14 mouse cellular contexts compared by ENCODE assay signal in genomic region chr11:95025227-95026012, GRCm38 (mm10). TPM values are rescaled to one million over a fixed set of nuclear protein-coding genes. Genes with fewer than 3 reads are reported as not detected.
A peak's percentile ranks its signal among the peaks of the same experiment; 100 is the strongest.
DNase-seq lines count a peak whose midpoint lies in the region; ATAC-seq lines count a peak whose summit lies in the region.
"Had no signal": no experiment of that assay in that cellular context is flagged by ENCODE, and none has a peak within 500 bp of the region (broad histone marks: within the 10 kb centered on the region; RNA-seq: fewer than 3 reads in every experiment).

No protein-coding gene starts in this region.

- H3K4me2 ChIP-seq in heart, embryonic 14.5 days (ENCODE audit: low read length) = no peak overlapping the region
- H3K4me2 ChIP-seq in liver, embryonic 11.5 days = no peak overlapping the region
- H3K4me2 ChIP-seq in liver, embryonic 12.5 days = no peak overlapping the region
- no peak overlapping the region for H3K4me2 ChIP-seq in hindbrain, embryonic 16.5 days (ENCODE audit: low read length)
- no peak overlapping the region for H3K4me2 ChIP-seq in midbrain, embryonic 12.5 days (replicated peaks)
- H3K4me2 ChIP-seq: heart, embryonic 13.5 days; intestine, embryonic 15.5 days; limb, embryonic 13.5 days had no signal

- no peaks in the 10 kb centered on the region; a peak in 1 of 4 replicates for H3K4me1 ChIP-seq in heart, embryonic 14.5 days (ENCODE audit: control insufficient read depth in 2 of 2, insufficient read depth in 2 of 2, low read length in 2 of 2)
- H3K4me1 ChIP-seq in liver, embryonic 11.5 days (replicated peaks; ENCODE audit: control insufficient read depth, insufficient read depth, low read length) = peaks cover 9% of the 10 kb centered on the region
- peaks cover 43% of the 10 kb centered on the region for H3K4me1 ChIP-seq in liver, embryonic 12.5 days
- H3K4me1 ChIP-seq in hindbrain, embryonic 16.5 days (ENCODE audit: control insufficient read depth, insufficient read depth, low read depth, low read length) = no peaks in the 10 kb centered on the region; the same call in 1 of the 2 replicates
- H3K4me1 ChIP-seq in midbrain, embryonic 12.5 days = no peaks in the 10 kb centered on the region

- peaks cover 83% of the 10 kb centered on the region for H3K36me3 ChIP-seq in heart, embryonic 14.5 days (ENCODE audit: control insufficient read depth, insufficient read depth, low read length)
- peaks cover 36% of the 10 kb centered on the region for H3K36me3 ChIP-seq in liver, embryonic 11.5 days (ENCODE audit: control insufficient read depth, insufficient read depth, low read length)
- H3K36me3 ChIP-seq in liver, embryonic 12.5 days = peaks cover 59% of the 10 kb centered on the region
- peaks cover 44% of the 10 kb centered on the region for H3K36me3 ChIP-seq in hindbrain, embryonic 16.5 days (ENCODE audit: control insufficient read depth, insufficient read depth, low read length)
- H3K36me3 ChIP-seq in midbrain, embryonic 12.5 days = peaks cover 59% of the 10 kb centered on the region

- ATAC-seq in heart, embryonic 14.5 days (ENCODE audit: insufficient number of reproducible peaks, insufficient read depth, low FRiP score, low read depth) = 0 out of 2 replicates have a peak, but pooled peaks have one; percentile 11
- ATAC-seq in liver, embryonic 11.5 days (replicated peaks; ENCODE audit: low FRiP score) = peak; percentile 19; the same call in 1 of the 2 replicates
- ATAC-seq in liver, embryonic 12.5 days = no peak; the same call in 1 of the 2 replicates
- ATAC-seq in hindbrain, embryonic 16.5 days = no peak
- peak; percentile 13; the same call in 1 of the 2 replicates for ATAC-seq in midbrain, embryonic 12.5 days (ENCODE audit: low FRiP score, low read depth)

- intact Hi-C loops in heart, postnatal 25 days (cut with DNase I) = no loop called here

- DNase-seq in heart, postnatal 25 days (ENCODE audit: low spot score) = no peak
- no peak for DNase-seq in liver, embryonic 11.5 days (ENCODE audit: low spot score)
- DNase-seq in left cerebral cortex, adult 11 months (ENCODE audit: low spot score) = no peak
- DNase-seq: adrenal gland, adult 8-10 months; embryo, embryonic 11 days; gastrocnemius, postnatal 25 days had no signal

- no peak overlapping the region for H3K9ac ChIP-seq in heart, embryonic 14.5 days (ENCODE audit: low read length)
- no peak overlapping the region for H3K9ac ChIP-seq in liver, embryonic 11.5 days (ENCODE audit: low read depth, low read length)
- no peak overlapping the region for H3K9ac ChIP-seq in liver, embryonic 12.5 days
- H3K9ac ChIP-seq in hindbrain, embryonic 16.5 days (ENCODE audit: low read depth, low read length) = no peak overlapping the region
- H3K9ac ChIP-seq in midbrain, embryonic 12.5 days (replicated peaks) = no peak overlapping the region
- H3K9ac ChIP-seq: heart, embryonic 13.5 days; intestine, embryonic 15.5 days; limb, embryonic 13.5 days had no signal

- WGBS in heart, embryonic 14.5 days = 82% methylated on average over 11 of the region's 11 CpGs
- 79% methylated on average over 11 of the region's 11 CpGs for WGBS in liver, embryonic 11.5 days
- WGBS in liver, embryonic 12.5 days (ENCODE audit: insufficient replicate concordance) = 80% methylated on average over 11 of the region's 11 CpGs
- WGBS in hindbrain, embryonic 16.5 days = 81% methylated on average over 11 of the region's 11 CpGs
- 89% methylated on average over 11 of the region's 11 CpGs for WGBS in midbrain, embryonic 12.5 days

- H3K9me3 ChIP-seq in heart, embryonic 14.5 days (ENCODE audit: control insufficient read depth, low read length) = 0 out of 2 replicates have a peak, but pooled peaks cover 3% of the 10 kb centered on the region
- no peaks in the 10 kb centered on the region for H3K9me3 ChIP-seq in liver, embryonic 11.5 days (ENCODE audit: control insufficient read depth, low read length)
- no peaks in the 10 kb centered on the region for H3K9me3 ChIP-seq in liver, embryonic 12.5 days (replicated peaks)
- no peaks in the 10 kb centered on the region for H3K9me3 ChIP-seq in hindbrain, embryonic 16.5 days (ENCODE audit: control insufficient read depth, low read length)
- no peaks in the 10 kb centered on the region for H3K9me3 ChIP-seq in midbrain, embryonic 12.5 days
- H3K9me3 ChIP-seq: heart, embryonic 13.5 days; intestine, embryonic 15.5 days; limb, embryonic 13.5 days had no signal

- no peak overlapping the region for H3K4me3 ChIP-seq in heart, embryonic 14.5 days (ENCODE audit: control insufficient read depth in 1 of 2, insufficient read depth in 1 of 2, low read depth in 1 of 2, low read length in 2 of 2)
- no peak overlapping the region for H3K4me3 ChIP-seq in liver, embryonic 11.5 days (ENCODE audit: low read depth, low read length)
- H3K4me3 ChIP-seq in liver, embryonic 12.5 days = no peak overlapping the region
- H3K4me3 ChIP-seq in hindbrain, embryonic 16.5 days (ENCODE audit: low read length) = no peak overlapping the region
- H3K4me3 ChIP-seq in midbrain, embryonic 12.5 days = no peak overlapping the region
- H3K4me3 ChIP-seq: heart, embryonic 13.5 days; intestine, embryonic 15.5 days; limb, embryonic 13.5 days had no signal

- no peaks in the 10 kb centered on the region for H3K27me3 ChIP-seq in heart, embryonic 14.5 days (ENCODE audit: control insufficient read depth, insufficient read depth, low read length)
- H3K27me3 ChIP-seq in liver, embryonic 11.5 days (replicated peaks; ENCODE audit: control insufficient read depth, insufficient read depth, low read length) = no peaks in the 10 kb centered on the region
- peaks cover 13% of the 10 kb centered on the region; the same call in 1 of the 2 replicates for H3K27me3 ChIP-seq in liver, embryonic 12.5 days (replicated peaks)
- H3K27me3 ChIP-seq in hindbrain, embryonic 16.5 days (replicated peaks; ENCODE audit: control insufficient read depth, insufficient read depth, low read length) = no peaks in the 10 kb centered on the region
- H3K27me3 ChIP-seq in midbrain, embryonic 12.5 days = no peaks in the 10 kb centered on the region
- H3K27me3 ChIP-seq: intestine, embryonic 15.5 days; limb, embryonic 13.5 days had no signal

- no peak overlapping the region for H3K27ac ChIP-seq in heart, embryonic 14.5 days (replicated peaks in 1 of 2; ENCODE audit: control insufficient read depth in 1 of 2, insufficient read depth in 1 of 2, low read depth in 2 of 2, low read length in 2 of 2)
- H3K27ac ChIP-seq in liver, embryonic 11.5 days (ENCODE audit: low read depth, low read length) = peak overlapping the region; percentile 32; the same call in 1 of the 2 replicates
- H3K27ac ChIP-seq in liver, embryonic 12.5 days = no peak overlapping the region; the same call in 1 of the 2 replicates
- H3K27ac ChIP-seq in hindbrain, embryonic 16.5 days (ENCODE audit: low read depth, low read length) = peak overlapping the region; percentile 71; the same call in 1 of the 2 replicates
- peak overlapping the region; percentile 12; the same call in 1 of the 2 replicates for H3K27ac ChIP-seq in midbrain, embryonic 12.5 days (replicated peaks)
- H3K27ac ChIP-seq: heart, embryonic 13.5 days; intestine, embryonic 15.5 days; limb, embryonic 13.5 days had no signal

RNA-seq across cellular contexts. Expression of gene Pdk2, which starts 15.7 kb away (rescaled TPM):
- 112 and 113 TPM in 2 replicates for polyA plus RNA-seq in heart, embryonic 14.5 days (2014; fragmentation: Nextera tagmentation; extraction: Ambion mirVana)
- 100 to 1,000 TPM; 377 to 397 TPM for total RNA-seq in heart, postnatal 25 days (2021)
- polyA plus RNA-seq in liver, embryonic 11.5 days (2014; fragmentation: Nextera tagmentation; extraction: Ambion mirVana) = 14.9 and 15.2 TPM in 2 replicates
- 10.0 and 11.0 TPM in 2 replicates for polyA plus RNA-seq in liver, embryonic 12.5 days (2016; fragmentation: Nextera tagmentation; extraction: Ambion mirVana)
- polyA plus RNA-seq in hindbrain, embryonic 16.5 days (2015; fragmentation: Nextera tagmentation; extraction: Ambion mirVana) = 34.6 and 42.1 TPM in 2 replicates
- polyA plus RNA-seq in midbrain, embryonic 12.5 days (2016; fragmentation: Nextera tagmentation; extraction: Ambion mirVana) = 19.1 and 22.7 TPM in 2 replicates

RNA-seq across cellular contexts. Expression of gene Samd14, which starts 15.7 kb away (rescaled TPM):
- polyA plus RNA-seq in heart, embryonic 14.5 days (2014; fragmentation: Nextera tagmentation; extraction: Ambion mirVana) = 8.5 and 10.1 TPM in 2 replicates
- 1 to 10 TPM; 1.2 to 1.5 TPM for total RNA-seq in heart, postnatal 25 days (2021)
- polyA plus RNA-seq in liver, embryonic 11.5 days (2014; fragmentation: Nextera tagmentation; extraction: Ambion mirVana) = 55.8 and 57.8 TPM in 2 replicates
- polyA plus RNA-seq in liver, embryonic 12.5 days (2016; fragmentation: Nextera tagmentation; extraction: Ambion mirVana) = 53.8 and 56.7 TPM in 2 replicates
- polyA plus RNA-seq in hindbrain, embryonic 16.5 days (2015; fragmentation: Nextera tagmentation; extraction: Ambion mirVana) = 160 and 181 TPM in 2 replicates
- 93.5 and 100 TPM in 2 replicates for polyA plus RNA-seq in midbrain, embryonic 12.5 days (2016; fragmentation: Nextera tagmentation; extraction: Ambion mirVana)

RNA-seq across cellular contexts. Expression of gene Ppp1r9b, which starts 34.6 kb away (rescaled TPM):
- polyA plus RNA-seq in heart, embryonic 14.5 days (2014; fragmentation: Nextera tagmentation; extraction: Ambion mirVana) = 8.1 and 8.6 TPM in 2 replicates
- total RNA-seq in heart, postnatal 25 days (2021) = 10 to 100 TPM; 45.5 to 52.6 TPM
- polyA plus RNA-seq in liver, embryonic 11.5 days (2014; fragmentation: Nextera tagmentation; extraction: Ambion mirVana) = 21.9 and 27.9 TPM in 2 replicates
- 13.4 and 14.1 TPM in 2 replicates for polyA plus RNA-seq in liver, embryonic 12.5 days (2016; fragmentation: Nextera tagmentation; extraction: Ambion mirVana)
- 17.8 and 18.8 TPM in 2 replicates for polyA plus RNA-seq in hindbrain, embryonic 16.5 days (2015; fragmentation: Nextera tagmentation; extraction: Ambion mirVana)
- 15.7 and 17.7 TPM in 2 replicates for polyA plus RNA-seq in midbrain, embryonic 12.5 days (2016; fragmentation: Nextera tagmentation; extraction: Ambion mirVana)

RNA-seq across cellular contexts. Expression of gene Sgca, which starts 49.3 kb away (rescaled TPM):
- polyA plus RNA-seq in heart, embryonic 14.5 days (2014; fragmentation: Nextera tagmentation; extraction: Ambion mirVana) = 34.6 and 36.7 TPM in 2 replicates
- total RNA-seq in heart, postnatal 25 days (2021) = 100 to 1,000 TPM; 142 to 163 TPM
- 0.22 and 0.30 TPM in 2 replicates for polyA plus RNA-seq in liver, embryonic 11.5 days (2014; fragmentation: Nextera tagmentation; extraction: Ambion mirVana)
- polyA plus RNA-seq in liver, embryonic 12.5 days (2016; fragmentation: Nextera tagmentation; extraction: Ambion mirVana) = 0.17 TPM in 1 of 2 replicates, not detected in the other
- 0.24 and 1.3 TPM in 2 replicates for polyA plus RNA-seq in hindbrain, embryonic 16.5 days (2015; fragmentation: Nextera tagmentation; extraction: Ambion mirVana)
- polyA plus RNA-seq in midbrain, embryonic 12.5 days (2016; fragmentation: Nextera tagmentation; extraction: Ambion mirVana) = not detected in 2 replicates
- total RNA-seq: adrenal gland, adult 8-10 months; left cerebral cortex, adult 18-20 months had no signal
- polyA plus RNA-seq: intestine, embryonic 15.5 days had no signal

RNA-seq across cellular contexts. Expression of gene Itga3, which starts 51.2 kb away (rescaled TPM):
- polyA plus RNA-seq in heart, embryonic 14.5 days (2014; fragmentation: Nextera tagmentation; extraction: Ambion mirVana) = 9.4 TPM in 2 replicates
- total RNA-seq in heart, postnatal 25 days (2021) = 10 to 100 TPM; 10.8 to 11.7 TPM
- polyA plus RNA-seq in liver, embryonic 11.5 days (2014; fragmentation: Nextera tagmentation; extraction: Ambion mirVana) = 4.0 and 4.6 TPM in 2 replicates
- polyA plus RNA-seq in liver, embryonic 12.5 days (2016; fragmentation: Nextera tagmentation; extraction: Ambion mirVana) = 2.8 and 3.6 TPM in 2 replicates
- polyA plus RNA-seq in hindbrain, embryonic 16.5 days (2015; fragmentation: Nextera tagmentation; extraction: Ambion mirVana) = 16.7 and 19.3 TPM in 2 replicates
- 6.3 and 6.5 TPM in 2 replicates for polyA plus RNA-seq in midbrain, embryonic 12.5 days (2016; fragmentation: Nextera tagmentation; extraction: Ambion mirVana)

Comparison
In these comparisons a context has a peak if more than half of its experiments do, and no peak if none do; other contexts are left out.
1. ATAC-seq: peak in heart, embryonic 14.5 days (single experiment), liver, embryonic 11.5 days (single experiment) and midbrain, embryonic 12.5 days (single experiment); none in liver, embryonic 12.5 days (single experiment) and hindbrain, embryonic 16.5 days (single experiment).
2. H3K27ac ChIP-seq: peak in liver, embryonic 11.5 days (single experiment), hindbrain, embryonic 16.5 days (single experiment) and midbrain, embryonic 12.5 days (single experiment); none in heart, embryonic 14.5 days (0 of 2) and liver, embryonic 12.5 days (single experiment).